Mouse (Mus musculus) Patski (cell line): ENCODE results near the gene Prex1. TPM values are rescaled to one million over a fixed set of nuclear protein-coding genes. Genes with fewer than 3 reads are reported as not detected.

Experiments
- ATAC-seq: fragments of 100-300 bp; one replicate; pipeline ENCODE4 v1.8.0; 2021
- CTCF ChIA-PET: fragments of 350-600 bp; sonication (Branson Sonifier 250); formaldehyde crosslinking; loops from one replicate; lab custom pipeline; 2022; ENCODE audit warnings: inconsistent platforms; lab: Charles Lee
- POLR2A ChIA-PET: fragments of 350-600 bp; sonication (Branson Sonifier 250); formaldehyde crosslinking; loops from one replicate; lab custom pipeline; 2022; ENCODE audit warnings: antibody characterized with exemption, inconsistent platforms; lab: Charles Lee
- DNase-seq: peaks from one replicate; pipeline ENCODE4 v3.0.0-alpha.2; 2011; ENCODE audit warnings: low read depth, low spot score
- H3K27me3 ChIP-seq: fragments of 371-371 bp; one replicate; pipeline ENCODE4 v1.5.1; 2021
- CTCF ChIP-seq: fragments of 100-300 bp; IDR thresholded peaks from one replicate; pipeline ENCODE4 v1.5.1; 2021
- in situ Hi-C: fragments of 300-500 bp; cut with MboI; formaldehyde crosslinking; loops from 3 replicates; pipeline ENCODE4 v1.11.1; 2018; ENCODE audit warnings: low pct_unique_long_range_greater_than_20kb, mixed read lengths
- polyA plus RNA-seq: library from polyadenylated mRNA; unstranded; gene quantifications from one replicate; pipeline ENCODE4 v1.2.3, GENCODE M21; 2021

The Prex1 gene
- polyA plus RNA-seq, 1 experiment from 2014 or later: 3.9 TPM

- DNase-seq: no peak
- in situ Hi-C loops: no loop called here
- no peak for TF ChIP-seq CTCF
- POLR2A ChIA-PET: no interaction called here
- ATAC-seq: no peak
- CTCF ChIA-PET: no interaction called here
- H3K27me3 ChIP-seq: no peaks in the 10 kb centered on the region
Measured at GRCm38 (mm10) chr2:166661498-166661897, 52.1 kb downstream of the Prex1 start.

GRCm38 (mm10) chr2:166658380-166658779, 55.3 kb downstream of the Prex1 start:
- no peak for DNase-seq
- TF ChIP-seq CTCF: no peak
- no peak for ATAC-seq
- ChIA-PET CTCF (no interaction called here), POLR2A (no interaction called here)
- in situ Hi-C loops: no loop called here
- no peaks in the 10 kb centered on the region for H3K27me3 ChIP-seq

- no peak for ATAC-seq
- no peak for DNase-seq
- in situ Hi-C loops: no loop called here
- TF ChIP-seq CTCF: no peak
- H3K27me3 ChIP-seq: no peaks in the 10 kb centered on the region
- ChIA-PET CTCF (no interaction called here), POLR2A (no interaction called here)
Measured at GRCm38 (mm10) chr2:166657451-166658011, 56.1 kb downstream of the Prex1 start.

- no peak for DNase-seq
- TF ChIP-seq CTCF: no peak
- no peaks in the 10 kb centered on the region for H3K27me3 ChIP-seq
- ATAC-seq: no peak
- POLR2A ChIA-PET: no interaction called here
- CTCF ChIA-PET: no interaction called here
- in situ Hi-C loops: no loop called here
Measured at GRCm38 (mm10) chr2:166656630-166657029, 57.0 kb downstream of the Prex1 start.

- in situ Hi-C loops: no loop called here
- CTCF ChIA-PET: no interaction called here
Measured at GRCm38 (mm10) chr2:166655727-166656520, 57.7 kb downstream of the Prex1 start.

GRCm38 (mm10) chr2:166655308-166655707, 58.3 kb downstream of the Prex1 start:
- DNase-seq (no peak), ATAC-seq (no peak)
- TF ChIP-seq CTCF: no peak
- ChIA-PET CTCF (no interaction called here), POLR2A (no interaction called here)
- in situ Hi-C loops: no loop called here
- no peaks in the 10 kb centered on the region for H3K27me3 ChIP-seq

More at GRCm38 (mm10) chr2:166655727-166656520, 57.7 kb downstream of the Prex1 start:
- no peaks in the 10 kb centered on the region for H3K27me3 ChIP-seq
- no peak for DNase-seq
- POLR2A ChIA-PET: interaction anchor here (0.6 kb wide), 1 partner anchor 102 kb away, joined by 4 read pairs; no protein-coding TSS in a partner anchor
- TF ChIP-seq CTCF: no peak
- ATAC-seq: no peak

- in situ Hi-C loops: no loop called here
Measured at GRCm38 (mm10) chr2:166654875-166655274, 58.8 kb downstream of the Prex1 start.

GRCm38 (mm10) chr2:166653564-166653963, 60.1 kb downstream of the Prex1 start:
- ChIA-PET POLR2A (no interaction called here), CTCF (no interaction called here)
- ATAC-seq (no peak), DNase-seq (no peak)
- no peak for TF ChIP-seq CTCF
- no peaks in the 10 kb centered on the region for H3K27me3 ChIP-seq
- in situ Hi-C loops: no loop called here

More at GRCm38 (mm10) chr2:166654875-166655274, 58.8 kb downstream of the Prex1 start:
- CTCF ChIA-PET: no interaction called here
- POLR2A ChIA-PET: no interaction called here
- no peak for TF ChIP-seq CTCF
- no peak for ATAC-seq
- H3K27me3 ChIP-seq: no peaks in the 10 kb centered on the region
- no peak for DNase-seq

- no peak for TF ChIP-seq CTCF
- DNase-seq (no peak), ATAC-seq (no peak)
- H3K27me3 ChIP-seq: no peaks in the 10 kb centered on the region
- in situ Hi-C loops: no loop called here
- POLR2A ChIA-PET: no interaction called here
- CTCF ChIA-PET: no interaction called here
Measured at GRCm38 (mm10) chr2:166652672-166653071, 61.0 kb downstream of the Prex1 start.

- POLR2A ChIA-PET: no interaction called here
- no peak for ATAC-seq
Measured at GRCm38 (mm10) chr2:166651317-166652030, 62.2 kb downstream of the Prex1 start.

GRCm38 (mm10) chr2:166650414-166650813, 63.2 kb downstream of the Prex1 start:
- ChIA-PET POLR2A (no interaction called here), CTCF (no interaction called here)
- TF ChIP-seq CTCF: no peak
- in situ Hi-C loops: no loop called here
- ATAC-seq: no peak
- no peak for DNase-seq
- H3K27me3 ChIP-seq: no peaks in the 10 kb centered on the region

More at GRCm38 (mm10) chr2:166651317-166652030, 62.2 kb downstream of the Prex1 start:
- CTCF ChIA-PET: no interaction called here
- in situ Hi-C loops: no loop called here
- no peak for DNase-seq
- TF ChIP-seq CTCF: no peak
- no peaks in the 10 kb centered on the region for H3K27me3 ChIP-seq
